Mouse (Mus musculus) testis, postnatal 14 days (tissue): Measurements from ENCODE around the gene Il31ra.
A peak's percentile ranks its signal among the peaks of the same experiment; 100 is the strongest.

ENCODE experiments used
- DNase-seq: peaks from one replicate; pipeline ENCODE4 v3.0.0; 2021; ENCODE audit warnings: low spot score

The Il31ra gene

GRCm38 (mm10) chr13:112560554-112561138 is 33.5 kb downstream of the Il31ra start:
- no peak for DNase-seq

- DNase-seq: no peak
These were observed 37.7 kb downstream of the Il31ra start for GRCm38 (mm10) chr13:112556501-112556900.

GRCm38 (mm10) chr13:112553304-112553703 is 40.9 kb downstream of the Il31ra start:
- DNase-seq: no peak

GRCm38 (mm10) chr13:112551641-112552548 is 42.3 kb downstream of the Il31ra start:
- DNase-seq: no peak

- no peak for DNase-seq
These were observed 52.8 kb downstream of the Il31ra start for GRCm38 (mm10) chr13:112541223-112541975.

GRCm38 (mm10) chr13:112540616-112541015 is 53.5 kb downstream of the Il31ra start:
- DNase-seq: no peak

- DNase-seq: no peak
These were observed 57.1 kb downstream of the Il31ra start for GRCm38 (mm10) chr13:112537065-112537464.

- no peak for DNase-seq
These were observed 57.5 kb downstream of the Il31ra start for GRCm38 (mm10) chr13:112536611-112537010.

- DNase-seq: no peak
These were observed 60.6 kb downstream of the Il31ra start for GRCm38 (mm10) chr13:112533556-112533955.

- DNase-seq: no peak
These were observed 61.9 kb downstream of the Il31ra start for GRCm38 (mm10) chr13:112532235-112532634.

- DNase-seq: peak; percentile 30
These were observed 64.3 kb downstream of the Il31ra start for GRCm38 (mm10) chr13:112529893-112530292.

GRCm38 (mm10) chr13:112527186-112527585 is 67.0 kb downstream of the Il31ra start:
- no peak for DNase-seq

- DNase-seq: no peak
These were observed 70.7 kb downstream of the Il31ra start for GRCm38 (mm10) chr13:112523346-112523970.

GRCm38 (mm10) chr13:112522896-112523295 is 71.3 kb downstream of the Il31ra start:
- no peak for DNase-seq

GRCm38 (mm10) chr13:112522261-112522660 is 71.9 kb downstream of the Il31ra start:
- DNase-seq: no peak

- DNase-seq: no peak
These were observed 79.6 kb downstream of the Il31ra start for GRCm38 (mm10) chr13:112514546-112514945.

GRCm38 (mm10) chr13:112512824-112513223 is 81.3 kb downstream of the Il31ra start:
- no peak for DNase-seq

- DNase-seq: no peak
These were observed 82.3 kb downstream of the Il31ra start for GRCm38 (mm10) chr13:112511810-112512209.

- no peak for DNase-seq
These were observed 82.9 kb downstream of the Il31ra start for GRCm38 (mm10) chr13:112511261-112511660.

- no peak for DNase-seq
These were observed 83.5 kb downstream of the Il31ra start for GRCm38 (mm10) chr13:112510437-112511212.

GRCm38 (mm10) chr13:112509465-112509864 is 84.7 kb downstream of the Il31ra start:
- DNase-seq: no peak
